Mouse (Mus musculus) CD4-positive naive resting alpha-beta T cell, adult 57 days (primary cell): ENCODE measurements around the gene Fn3krp. TPM values are rescaled to one million over a fixed set of nuclear protein-coding genes. Genes with fewer than 3 reads are reported as not detected.

Experiments used
- total RNA-seq: library from RNA; stranded (reverse); gene quantifications from one replicate; pipeline ENCODE4 v1.2.4, GENCODE M21; 2023

Fn3krp gene
- 5.7 TPM for total RNA-seq

DNA sequence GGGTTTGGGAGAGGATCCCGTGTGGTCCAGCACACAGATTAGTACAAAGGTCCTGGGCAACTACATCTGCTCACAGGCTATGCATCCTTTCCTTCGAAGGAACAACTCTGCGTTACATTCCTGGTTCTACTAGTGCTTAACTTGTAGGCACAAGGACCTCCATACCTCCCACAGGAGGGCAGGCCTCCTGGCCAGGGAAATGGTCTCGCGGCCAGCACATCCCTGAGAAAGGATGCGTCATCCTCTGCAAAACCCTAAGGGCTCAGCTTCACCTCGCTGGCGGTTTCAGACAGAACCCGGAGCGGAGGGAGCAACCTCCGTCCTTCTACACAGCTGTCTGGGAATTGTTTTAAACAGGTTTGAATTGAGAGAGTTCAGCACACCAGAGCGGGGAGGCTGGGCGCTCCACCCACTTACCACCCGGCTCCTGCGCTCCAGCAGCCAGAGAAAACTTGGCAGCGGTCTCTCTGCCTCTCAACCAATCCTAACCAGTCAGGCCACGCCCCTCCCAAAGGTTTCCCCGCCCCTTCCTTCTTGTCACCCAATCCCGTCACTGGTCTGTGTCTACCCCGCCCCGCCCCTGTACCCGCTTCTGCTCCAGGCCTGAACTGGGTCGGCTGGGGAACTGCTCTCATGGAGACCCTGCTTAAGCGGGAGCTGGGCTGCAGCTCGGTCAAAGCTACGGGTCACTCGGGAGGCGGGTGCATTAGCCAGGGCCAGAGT lies at the start of gene Fn3krp:
TSS of gene Fn3krp (plus strand) at position 572 of the 723 bp plus-strand sequence.

DNA sequence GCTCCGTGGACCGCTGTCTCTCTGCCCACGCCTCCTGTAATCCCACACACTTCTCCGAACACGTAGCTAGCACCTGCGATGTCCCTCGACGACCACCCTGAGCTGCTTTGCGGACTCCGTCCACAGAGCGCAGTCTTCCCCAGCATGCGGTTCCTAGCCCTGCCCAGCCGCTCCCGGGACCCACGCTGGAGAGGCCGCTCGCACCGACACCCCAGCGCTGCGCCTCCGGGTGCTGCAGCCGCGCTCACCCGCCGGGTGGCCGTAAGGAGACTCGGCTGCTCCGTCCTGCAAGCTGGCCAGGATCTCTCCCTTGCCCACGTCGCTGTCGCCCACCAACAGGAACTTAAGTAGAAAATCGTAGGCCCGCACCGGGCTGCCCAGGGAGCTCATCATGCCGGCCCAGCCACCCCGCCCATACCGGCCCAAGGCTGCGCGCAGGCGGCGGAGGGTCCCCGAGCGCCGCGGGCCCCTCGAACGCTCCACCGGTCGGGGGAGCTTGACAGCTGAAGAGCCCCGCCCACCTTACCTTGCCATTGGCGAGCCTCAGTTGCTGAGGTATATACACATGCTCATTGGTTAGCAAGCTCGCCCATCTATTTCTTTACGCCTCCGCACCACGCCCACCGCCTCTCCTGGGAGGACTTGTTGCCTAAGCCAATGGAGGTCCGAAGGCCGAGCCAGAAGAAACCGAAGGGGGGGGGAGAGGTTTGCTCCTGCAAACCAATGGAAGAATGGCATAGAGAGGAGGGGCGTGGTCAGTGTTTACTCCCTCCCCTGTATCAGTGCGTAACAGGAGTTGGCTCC lies 33.2 kb upstream of the Fn3krp start, which contains the start of gene Rab40b:
TSS of gene Rab40b (minus strand) at position 502 of the 804 bp plus-strand sequence.

DNA sequence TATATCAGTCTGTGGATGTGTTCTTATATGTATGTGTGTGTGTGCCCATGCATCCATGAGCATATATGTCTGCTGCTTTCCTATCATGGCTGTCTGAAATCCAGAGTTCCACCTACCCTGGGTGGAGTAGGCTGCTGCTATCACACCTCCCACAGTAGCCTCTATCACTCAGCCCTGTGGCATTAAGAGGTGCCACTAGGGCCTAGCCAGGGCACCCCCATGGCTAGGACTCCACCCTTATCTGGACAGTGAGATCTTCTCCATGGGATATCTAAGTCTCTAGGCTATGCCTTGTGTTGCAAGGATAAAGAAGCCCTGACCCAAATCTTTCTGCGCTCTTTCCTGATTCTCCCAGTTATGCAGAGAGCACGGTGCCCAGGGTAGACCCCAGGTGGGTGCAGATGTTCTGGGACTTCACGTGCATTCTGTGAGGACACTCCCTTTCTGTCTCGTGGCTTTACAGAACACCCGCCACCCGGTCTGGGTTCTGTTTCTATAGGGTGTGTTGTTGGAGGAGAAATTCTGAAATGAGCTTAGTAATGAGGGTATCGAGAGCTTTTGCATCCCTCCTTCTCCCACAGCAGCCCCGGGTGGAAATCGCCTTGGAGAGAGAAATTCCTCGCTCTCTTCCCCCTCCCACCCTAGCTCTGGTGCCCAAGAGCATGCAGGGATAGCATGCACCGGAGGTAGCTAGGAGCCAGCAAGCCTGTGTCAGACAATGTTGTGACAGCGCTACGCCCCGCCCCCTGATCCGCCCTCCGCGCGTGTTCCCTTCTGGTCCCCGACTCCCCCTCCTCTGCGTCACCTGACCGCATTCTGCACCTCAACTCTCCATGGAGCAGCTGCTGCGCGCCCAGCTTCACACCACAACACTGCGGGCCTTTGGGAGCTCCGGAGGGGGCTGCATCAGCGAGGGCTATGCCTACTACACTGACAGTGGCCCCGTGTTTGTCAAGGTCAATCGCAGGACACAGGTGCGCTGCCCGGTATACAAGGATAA lies 13.3 kb downstream of the Fn3krp start, which contains the start of gene Fn3k:
TSS of gene Fn3k (plus strand) at position 758 of the 1,000 bp plus-strand sequence.

DNA sequence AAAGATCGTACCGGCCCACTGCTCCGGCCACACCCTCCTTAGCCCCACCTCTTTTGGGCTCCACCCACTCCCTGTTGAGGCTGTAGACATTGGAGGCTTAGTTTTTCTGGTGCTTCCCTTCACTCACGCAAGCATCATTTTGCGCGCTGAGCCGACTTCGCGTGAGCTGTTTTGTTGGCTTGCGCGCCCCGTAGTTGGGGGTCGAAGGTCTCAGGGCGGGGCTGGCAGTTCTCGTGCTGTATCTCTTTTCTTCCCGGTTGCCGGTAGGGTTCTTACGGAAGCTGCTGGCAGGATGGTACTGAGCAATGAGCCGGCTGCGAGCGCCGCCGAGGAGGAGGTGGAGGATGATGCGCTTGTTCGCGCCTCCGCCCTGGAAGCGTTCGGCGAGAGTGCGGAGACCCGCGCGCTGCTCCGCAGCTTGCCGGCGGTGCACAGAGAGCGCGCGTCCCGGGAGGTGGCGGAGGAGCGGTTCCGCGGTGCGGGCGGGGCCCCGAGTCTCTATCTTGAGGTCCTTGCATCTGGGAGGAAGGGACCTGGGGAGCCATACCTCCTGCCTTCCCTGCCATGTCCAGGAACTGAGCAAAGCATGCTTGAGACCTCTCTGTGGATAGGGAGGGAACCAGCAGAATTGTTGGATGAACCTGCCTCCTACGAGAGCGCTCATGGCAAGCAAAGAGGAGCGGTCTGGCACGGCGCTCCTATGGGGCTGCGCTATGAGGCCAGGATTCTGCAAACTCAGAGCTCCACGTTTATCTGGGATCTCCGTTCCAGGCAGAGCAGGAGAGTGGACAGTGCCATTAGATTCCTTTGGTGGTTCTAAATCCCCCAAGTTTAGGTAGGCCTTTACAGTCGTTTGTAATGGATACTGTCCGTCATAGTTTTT lies 30.8 kb downstream of the Fn3krp start, which contains the start of gene Tbcd:
TSS of gene Tbcd (plus strand) at position 197 of the 883 bp plus-strand sequence.

Other genes with a start within 250 kb of the Fn3krp start
- 11.3 TPM for gene Hexdc, start 217.0 kb upstream of the Fn3krp start, total RNA-seq
- gene Ogfod3, start 216.7 kb upstream of the Fn3krp start, total RNA-seq, result 3.7 TPM
- 56.5 TPM for gene Cybc1, start 192.1 kb upstream of the Fn3krp start, total RNA-seq
- gene Narf, start 184.1 kb upstream of the Fn3krp start, total RNA-seq, result 30.7 TPM
- gene Foxk2, start 161.4 kb upstream of the Fn3krp start, total RNA-seq, result 39.0 TPM
- gene Wdr45b, start 67.0 kb upstream of the Fn3krp start, total RNA-seq, result 56.3 TPM
- not detected for gene Rab40b, start 33.1 kb upstream of the Fn3krp start, total RNA-seq
- gene Fn3k, start 13.5 kb downstream of the Fn3krp start, total RNA-seq, result 0.30 TPM
- gene Tbcd, start 30.5 kb downstream of the Fn3krp start, total RNA-seq, result 38.8 TPM
- not detected for gene Zfp750, start 97.9 kb downstream of the Fn3krp start, total RNA-seq